Mouse (Mus musculus) CD4-positive naive resting alpha-beta T cell, adult 57 days (primary cell): Measurements from ENCODE around the gene Tas1r1. TPM values are rescaled to one million over a fixed set of nuclear protein-coding genes. Genes with fewer than 3 reads are reported as not detected.

Experiments used
- total RNA-seq: library from RNA; stranded (reverse); gene quantifications from one replicate; pipeline ENCODE4 v1.2.4, GENCODE M21; 2023

The Tas1r1 gene
- 0.21 TPM for total RNA-seq

DNA sequence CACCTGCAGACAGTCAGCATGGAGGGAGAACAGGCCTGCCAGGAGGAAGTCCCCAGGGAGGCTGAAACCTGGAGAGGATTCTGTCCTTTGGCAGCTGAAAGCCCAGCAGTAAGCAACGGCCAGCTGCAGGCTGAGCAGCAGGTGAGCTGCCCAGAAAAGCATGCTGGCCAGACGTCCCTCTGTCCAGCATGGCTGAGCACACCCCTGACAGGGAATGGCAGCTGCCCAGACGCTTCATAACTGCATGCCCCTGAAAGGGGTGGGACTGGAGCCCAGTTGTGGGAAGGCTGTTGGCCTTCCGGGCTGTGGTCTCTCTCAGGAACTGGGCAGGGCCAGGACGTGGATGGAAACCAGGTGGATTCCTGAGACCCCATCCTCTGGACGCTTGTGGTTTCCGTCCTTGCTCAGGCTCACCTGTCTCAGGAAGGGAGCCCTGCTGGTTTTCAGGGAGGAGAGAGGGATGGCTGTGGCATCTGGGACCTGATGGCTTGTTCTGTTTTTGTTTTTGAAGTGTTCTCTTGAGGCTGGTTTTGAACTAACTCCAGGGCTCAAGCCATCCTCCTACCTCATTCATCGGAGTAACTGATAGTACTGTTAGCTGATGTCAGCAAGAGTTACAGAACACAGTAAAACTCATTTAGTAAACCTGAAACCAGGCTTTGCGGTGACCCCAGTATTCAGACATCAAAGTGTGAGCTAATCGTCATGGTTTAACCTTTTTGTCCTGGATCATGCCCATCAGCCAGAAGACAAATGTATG lies at the start of gene Tas1r1:
Gene Tas1r1, minus strand, starts transcription at position 344 of the 760 bp plus-strand sequence.

DNA sequence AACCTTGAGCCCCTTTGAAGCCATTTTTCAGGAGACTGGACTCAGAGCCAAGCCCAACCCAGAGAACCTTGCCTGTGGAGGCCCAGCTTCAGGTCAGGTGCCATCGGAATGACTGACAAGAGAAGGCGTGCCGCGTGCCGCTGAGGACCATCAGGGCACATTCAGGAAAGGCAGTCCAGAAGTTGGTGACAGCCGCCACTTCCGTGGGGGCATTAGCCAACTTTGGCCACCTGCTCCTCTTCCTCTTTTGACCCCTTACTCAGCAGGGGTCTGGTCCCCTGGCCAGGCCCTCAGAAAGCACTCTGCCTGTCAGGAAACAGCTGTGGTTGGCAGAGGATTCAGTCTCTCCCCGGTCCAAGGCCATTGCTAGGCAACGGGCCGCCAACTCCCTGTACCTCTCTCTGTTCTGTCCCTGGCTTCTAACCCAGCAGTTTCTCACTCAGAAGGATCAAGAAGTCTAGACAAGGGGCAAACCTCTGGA lies 33.8 kb upstream of the Tas1r1 start, which contains the start of gene Plekhg5:
Gene Plekhg5, plus strand, starts transcription at position 378 of the 481 bp plus-strand sequence.

DNA sequence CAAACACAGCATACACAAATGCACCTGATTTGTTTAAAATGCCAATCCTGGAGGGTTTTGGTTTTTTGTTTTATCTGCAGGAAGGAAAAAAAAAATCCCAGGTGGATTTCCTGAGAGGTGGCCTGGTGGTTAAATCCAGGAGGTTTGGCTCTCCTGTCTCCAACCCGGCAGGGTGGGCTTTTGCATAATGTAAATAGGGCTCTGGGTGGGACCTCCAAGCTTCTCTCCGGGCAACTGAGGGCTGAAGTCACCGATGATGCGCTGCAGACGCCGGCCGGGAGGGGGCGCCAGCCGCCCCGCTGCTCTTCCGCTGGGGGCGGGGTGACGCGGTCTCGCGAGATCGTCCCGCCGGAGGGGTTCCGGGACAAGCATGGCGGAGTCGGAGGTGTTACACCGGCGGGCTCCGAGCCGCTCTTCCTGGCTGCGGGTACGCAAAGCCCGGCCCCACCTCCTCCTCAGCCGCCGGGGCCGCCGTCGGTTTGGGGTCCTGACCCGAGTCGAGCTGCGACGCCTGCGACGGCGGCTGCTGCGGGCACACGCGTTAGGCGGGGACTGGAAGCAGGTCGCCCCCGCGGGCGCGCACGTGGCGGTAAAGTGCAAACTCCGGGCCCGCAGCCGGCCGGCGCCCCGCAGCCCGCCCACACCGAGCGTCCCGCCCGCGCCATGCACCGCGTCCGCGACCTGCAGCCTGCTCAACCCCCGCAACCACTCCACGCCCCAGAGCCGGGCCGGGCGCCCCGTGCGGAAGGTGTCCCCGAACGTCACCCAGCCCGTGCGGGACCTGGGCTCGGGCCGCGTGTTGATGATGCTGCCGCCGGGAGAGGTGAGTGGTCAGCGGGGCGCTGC lies 840 bp upstream of the Tas1r1 start, which contains the start of gene Nol9:
Gene Nol9, plus strand, starts transcription at position 337 of the 846 bp plus-strand sequence.

DNA sequence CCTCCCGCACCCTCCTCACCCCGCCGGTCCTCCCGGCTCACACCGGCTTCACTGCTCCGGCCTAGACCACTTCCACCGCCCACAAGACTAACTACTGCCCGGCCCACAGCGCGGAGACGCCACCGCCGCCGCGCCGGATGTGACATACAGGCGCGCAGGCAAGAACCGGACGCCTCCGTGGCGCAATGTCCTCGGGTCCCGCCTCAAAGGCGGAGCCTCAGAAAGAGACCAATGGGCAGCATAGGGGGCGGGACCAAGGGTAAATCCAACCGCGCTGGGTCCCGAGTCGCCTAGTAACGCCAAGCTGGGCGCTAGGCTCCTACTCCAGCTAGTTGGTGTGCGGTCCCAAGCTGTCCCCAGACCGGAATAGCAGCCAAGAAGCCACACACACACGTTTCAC lies 10.8 kb downstream of the Tas1r1 start, which contains the start of gene Zbtb48:
Gene Zbtb48, minus strand, starts transcription at position 148 of the 400 bp plus-strand sequence.

DNA sequence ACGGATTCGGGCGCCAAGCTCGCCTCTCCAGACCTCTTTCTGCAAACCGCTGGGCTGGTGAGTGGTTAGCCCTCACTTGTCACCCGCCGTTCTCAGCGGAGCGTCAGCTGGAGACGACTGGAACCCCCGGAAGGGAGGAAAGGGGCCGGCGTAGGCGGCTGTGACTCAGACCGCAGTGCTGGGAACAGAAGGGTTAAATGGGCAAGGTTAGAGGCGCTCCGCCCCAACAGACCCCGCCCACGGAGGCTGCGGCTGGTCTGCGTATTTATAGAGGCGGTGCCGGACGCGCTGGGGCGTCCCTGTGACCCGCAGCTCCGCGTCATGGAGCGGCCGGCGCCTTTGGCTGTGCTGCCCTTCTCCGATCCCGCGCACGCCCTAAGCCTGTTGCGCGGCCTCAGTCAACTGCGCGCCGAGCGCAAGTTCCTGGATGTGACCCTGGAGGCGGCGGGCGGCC lies 29.7 kb downstream of the Tas1r1 start, which contains the start of gene Klhl21:
Gene Klhl21, plus strand, starts transcription at position 182 of the 454 bp plus-strand sequence.

DNA sequence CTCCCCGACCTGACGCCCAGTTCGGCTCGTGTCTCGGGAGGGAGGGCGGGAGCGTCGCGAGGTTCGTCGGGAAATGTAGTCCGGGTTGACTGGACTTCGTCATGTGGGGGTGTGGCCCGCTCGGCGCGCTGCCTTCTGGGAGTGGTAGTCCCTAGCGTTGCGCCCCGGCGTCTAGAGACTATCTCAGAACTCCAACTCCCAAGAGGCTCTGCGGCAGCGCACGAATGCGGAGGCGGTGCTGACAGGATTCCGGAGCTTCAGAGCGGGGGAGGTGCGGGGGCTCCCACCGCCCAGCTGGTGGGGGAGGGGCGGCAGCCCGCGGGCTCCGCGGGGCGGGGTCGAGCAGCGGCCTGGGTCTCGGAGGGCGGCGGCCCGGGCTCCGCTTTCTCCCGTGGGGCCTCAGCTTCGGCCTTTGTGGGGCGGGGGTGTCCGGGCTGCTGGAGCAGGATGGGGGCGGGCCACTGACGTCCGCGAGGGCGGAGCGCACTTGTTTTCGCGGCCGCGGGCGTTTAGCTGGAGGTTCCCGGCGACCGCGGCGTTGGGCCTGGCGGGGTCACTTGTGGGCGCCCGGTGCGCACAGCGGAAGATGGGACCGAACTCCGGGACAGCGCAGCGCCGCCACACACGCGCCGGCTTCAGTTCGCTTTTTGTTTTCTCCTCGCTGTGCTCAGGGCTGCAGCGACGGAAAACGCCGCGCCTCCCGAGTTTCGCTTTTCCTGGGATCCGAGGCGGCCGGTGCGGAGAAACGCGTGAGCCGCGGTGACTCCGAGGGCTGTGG lies 42.0 kb downstream of the Tas1r1 start, which contains the start of gene Phf13:
Gene Phf13, minus strand, starts transcription at position 86 of the 778 bp plus-strand sequence.

DNA sequence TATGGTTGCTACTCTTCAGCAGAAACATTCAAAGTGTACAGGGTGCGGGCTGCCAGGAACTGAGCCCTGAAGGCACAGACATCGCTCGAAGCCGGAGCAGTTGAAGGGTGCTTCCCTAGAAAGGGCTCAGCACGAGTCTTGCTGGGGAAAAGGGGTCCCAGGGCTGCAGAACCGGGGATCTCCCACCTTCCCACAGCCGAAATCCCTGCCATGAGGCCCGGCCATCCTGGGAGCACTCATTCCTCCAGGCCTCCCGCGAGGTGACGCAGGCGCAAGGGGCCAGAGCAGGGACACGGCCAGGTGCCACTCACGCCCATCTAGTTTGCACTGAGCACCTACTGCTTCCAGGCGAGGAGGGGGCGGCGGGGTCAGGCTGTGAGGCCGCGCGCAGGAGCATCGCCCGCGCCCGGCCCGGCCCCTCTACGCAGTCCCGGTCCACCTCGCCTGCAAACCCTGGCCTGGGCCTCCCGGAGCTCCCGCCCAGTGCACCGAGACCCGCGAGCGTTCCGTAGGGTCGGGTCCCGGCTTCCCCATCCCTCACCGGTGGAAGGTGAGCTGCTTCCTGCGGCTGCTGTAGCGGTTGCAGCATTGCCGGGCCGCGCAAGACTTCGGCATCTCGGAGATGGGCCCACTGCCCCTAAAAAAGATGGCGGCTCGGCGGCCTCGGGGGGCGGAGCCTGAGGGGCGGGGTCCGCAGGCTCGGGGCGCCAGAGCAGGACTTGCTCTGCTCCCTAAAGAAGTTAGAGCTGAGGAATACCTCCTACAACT lies 49.8 kb downstream of the Tas1r1 start, which contains the start of gene Thap3:
Gene Thap3, minus strand, starts transcription at position 656 of the 768 bp plus-strand sequence.

Other genes with a start within 250 kb of the Tas1r1 start
- gene Camta1, start 176.7 kb downstream of the Tas1r1 start, total RNA-seq: 41.6 TPM
- 60.5 TPM for gene Dnajc11, start 104.9 kb downstream of the Tas1r1 start, total RNA-seq
- gene Thap3, start 49.6 kb downstream of the Tas1r1 start, total RNA-seq: 50.4 TPM
- gene Phf13, start 42.3 kb downstream of the Tas1r1 start, total RNA-seq: 13.1 TPM
- 29.4 TPM for gene Klhl21, start 29.8 kb downstream of the Tas1r1 start, total RNA-seq
- 16.8 TPM for gene Zbtb48, start 10.9 kb downstream of the Tas1r1 start, total RNA-seq
- 42.5 TPM for gene Nol9, start 753 bp upstream of the Tas1r1 start, total RNA-seq
- 2.4 TPM for gene Plekhg5, start 33.9 kb upstream of the Tas1r1 start, total RNA-seq
- 45.9 TPM for gene Tnfrsf25, start 77.4 kb upstream of the Tas1r1 start, total RNA-seq
- 2.6 TPM for gene Espn, start 113.8 kb upstream of the Tas1r1 start, total RNA-seq
- not detected for gene Hes2, start 120.3 kb upstream of the Tas1r1 start, total RNA-seq
- 8.2 TPM for gene Acot7, start 139.6 kb upstream of the Tas1r1 start, total RNA-seq
- 0.21 TPM for gene Gpr153, start 235.7 kb upstream of the Tas1r1 start, total RNA-seq